Mouse (Mus musculus): ENCODE measurements around the gene Rbfox1.

Gene Rbfox1

GRCm38 (mm10) chr16:6212916-6213315, 327.8 kb downstream of the Rbfox1 start:
- DNase-seq (ENCODE audit: low read depth, low spot score) = no peak

GRCm38 (mm10) chr16:6227449-6227848, 342.3 kb downstream of the Rbfox1 start:
- no peak for DNase-seq (ENCODE audit: low read depth, low spot score)

GRCm38 (mm10) chr16:6232966-6233365, 347.8 kb downstream of the Rbfox1 start:
- DNase-seq (ENCODE audit: low read depth, low spot score) = no peak

GRCm38 (mm10) chr16:6241393-6241792, 356.2 kb downstream of the Rbfox1 start:
- no peak for DNase-seq (ENCODE audit: low read depth, low spot score)

- no peak for DNase-seq (ENCODE audit: low read depth, low spot score)
These were observed 357.3 kb downstream of the Rbfox1 start for GRCm38 (mm10) chr16:6242468-6242867.

GRCm38 (mm10) chr16:6247569-6247968, 362.4 kb downstream of the Rbfox1 start:
- DNase-seq (ENCODE audit: low read depth, low spot score) = no peak

- no peak for DNase-seq (ENCODE audit: low read depth, low spot score)
These were observed 379.4 kb downstream of the Rbfox1 start for GRCm38 (mm10) chr16:6264557-6264956.

GRCm38 (mm10) chr16:6265610-6266009, 380.5 kb downstream of the Rbfox1 start:
- no peak for DNase-seq (ENCODE audit: low read depth, low spot score)

GRCm38 (mm10) chr16:6271596-6272370, 386.6 kb downstream of the Rbfox1 start:
- DNase-seq (ENCODE audit: low read depth, low spot score) = no peak

DNA sequence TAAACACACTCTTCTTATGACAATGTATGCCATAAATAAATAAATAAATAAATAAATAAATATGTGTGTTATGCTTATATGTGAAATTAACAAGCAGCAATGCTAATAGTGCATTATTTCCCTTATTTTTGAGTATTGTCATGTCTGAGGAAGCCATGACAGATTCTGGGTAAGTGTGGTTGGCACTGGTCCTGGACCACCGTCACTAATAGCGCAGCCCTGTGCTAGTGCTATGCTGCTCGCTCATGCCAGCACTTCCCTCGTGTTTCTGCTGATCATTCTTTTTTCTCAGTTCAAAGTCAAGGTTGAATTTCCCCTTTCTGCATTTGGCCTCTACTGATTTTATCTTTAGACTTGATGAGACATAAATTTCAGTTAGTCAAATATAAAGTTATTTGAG, 398.3 kb downstream of the Rbfox1 start:
- no peak for DNase-seq (ENCODE audit: low read depth, low spot score)

GRCm38 (mm10) chr16:6284317-6284716, 399.2 kb downstream of the Rbfox1 start:
- DNase-seq (ENCODE audit: low read depth, low spot score) = no peak

GRCm38 (mm10) chr16:6287699-6288098, 402.5 kb downstream of the Rbfox1 start:
- DNase-seq (ENCODE audit: low read depth, low spot score) = no peak

GRCm38 (mm10) chr16:6300112-6300511, 415.0 kb downstream of the Rbfox1 start:
- DNase-seq (ENCODE audit: low read depth, low spot score) = no peak

DNA sequence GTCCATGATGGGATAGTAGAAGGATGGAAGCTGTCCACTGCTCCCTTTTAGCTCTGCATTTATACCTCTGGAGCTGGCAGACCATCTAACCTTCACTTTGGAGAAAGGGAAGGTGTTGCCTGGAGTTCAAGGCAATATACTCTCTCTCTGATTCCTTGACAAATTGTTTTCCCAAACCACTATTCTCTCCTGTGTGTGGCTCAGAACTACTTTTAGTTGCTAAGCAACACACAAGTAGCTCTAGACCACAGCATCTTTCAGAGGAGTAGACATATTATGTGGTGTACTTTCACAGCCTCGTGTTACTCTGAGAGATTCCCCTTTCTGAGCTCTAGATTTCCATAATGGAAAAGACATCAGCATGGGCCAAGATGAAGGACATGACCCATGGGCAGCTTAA, 417.9 kb downstream of the Rbfox1 start:
- DNase-seq (ENCODE audit: low read depth, low spot score) = no peak

- no peak for DNase-seq (ENCODE audit: low read depth, low spot score)
These were observed 424.8 kb downstream of the Rbfox1 start for GRCm38 (mm10) chr16:6309940-6310339.

GRCm38 (mm10) chr16:6310744-6311678, 425.9 kb downstream of the Rbfox1 start:
- no peak for DNase-seq (ENCODE audit: low read depth, low spot score)

DNA sequence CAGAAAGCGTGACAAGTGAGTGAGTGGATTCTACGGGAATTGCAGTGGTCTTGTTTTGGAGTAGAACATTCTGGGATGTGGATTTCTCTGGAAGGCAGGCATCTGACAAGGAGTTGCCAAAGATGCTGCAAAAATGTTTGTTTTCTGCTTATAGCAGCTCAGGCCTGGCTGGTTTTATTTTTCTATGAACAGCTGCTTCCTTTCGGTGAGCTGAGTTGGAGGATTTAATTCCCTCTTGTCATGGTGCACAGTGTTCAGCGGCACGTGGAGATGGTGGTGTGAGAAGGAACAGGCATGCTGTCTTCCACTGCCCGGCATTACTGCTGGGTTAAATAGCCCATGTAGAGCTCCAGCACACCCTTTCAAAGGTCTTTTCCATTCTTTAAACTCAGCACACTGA, 428.5 kb downstream of the Rbfox1 start:
- no peak for DNase-seq (ENCODE audit: low read depth, low spot score)

DNA sequence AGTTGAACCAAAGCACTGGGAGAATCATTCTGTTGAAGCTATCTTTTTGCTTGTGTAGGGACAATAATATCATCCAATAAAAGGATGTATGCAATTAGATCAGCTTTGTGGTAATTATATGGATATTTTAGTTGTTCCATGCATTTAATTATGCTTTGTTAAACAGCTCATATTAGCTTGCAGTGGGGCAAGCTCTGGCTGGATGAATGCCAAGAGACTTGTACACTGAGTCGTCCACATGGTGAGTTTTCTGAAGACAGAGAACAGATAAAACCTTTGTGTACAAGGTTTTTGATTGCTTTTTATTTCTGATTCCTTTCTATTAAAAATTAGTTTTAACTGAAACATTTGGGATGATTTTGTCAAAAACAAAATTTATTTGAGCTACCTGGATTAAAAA, 439.7 kb downstream of the Rbfox1 start:
- DNase-seq (ENCODE audit: low read depth, low spot score) = no peak

- no peak for DNase-seq (ENCODE audit: low read depth, low spot score)
These were observed 446.3 kb downstream of the Rbfox1 start for GRCm38 (mm10) chr16:6331400-6331939.

- no peak for DNase-seq (ENCODE audit: low read depth, low spot score)
These were observed 448.1 kb downstream of the Rbfox1 start for GRCm38 (mm10) chr16:6333273-6333672.

GRCm38 (mm10) chr16:6348103-6348502, 462.9 kb downstream of the Rbfox1 start:
- DNase-seq (ENCODE audit: low read depth, low spot score) = no peak

DNA sequence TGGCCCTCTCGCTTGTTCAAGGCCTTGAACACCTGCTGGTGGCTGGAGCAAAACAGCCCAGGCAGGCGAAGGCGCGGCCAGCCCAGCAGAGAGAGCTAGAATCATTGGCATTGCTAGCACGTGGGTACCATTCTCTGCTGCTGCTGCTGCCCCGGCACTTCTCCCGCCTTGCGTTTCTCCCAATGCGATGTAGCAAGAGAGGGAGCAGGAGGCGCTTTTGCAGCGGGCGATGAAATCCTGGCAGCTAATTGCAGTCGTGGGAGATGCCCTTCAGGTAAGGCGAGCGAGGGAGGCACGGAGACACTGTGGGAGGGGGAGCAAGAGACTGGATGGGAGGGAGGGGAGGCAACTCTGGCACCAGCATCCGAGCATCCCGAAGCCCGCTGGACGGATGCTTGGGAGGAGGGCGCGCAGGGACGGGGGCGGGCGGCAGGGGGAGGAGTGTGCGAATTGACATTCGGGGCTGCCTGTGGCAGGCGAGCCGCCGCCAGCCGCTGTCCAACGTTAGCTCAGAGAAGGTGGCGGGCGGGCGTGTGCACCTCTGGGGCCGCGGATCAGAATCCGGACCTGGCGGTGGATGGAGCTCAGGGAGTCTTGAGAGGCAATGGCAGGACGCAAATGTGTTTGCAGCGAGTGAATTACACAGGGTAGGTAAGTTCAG, 463.6 kb downstream of the Rbfox1 start:
- no peak for DNase-seq (ENCODE audit: low read depth, low spot score)
